Mouse (Mus musculus): ENCODE measurements around the gene Gltpd2.

Gene Gltpd2

DNA sequence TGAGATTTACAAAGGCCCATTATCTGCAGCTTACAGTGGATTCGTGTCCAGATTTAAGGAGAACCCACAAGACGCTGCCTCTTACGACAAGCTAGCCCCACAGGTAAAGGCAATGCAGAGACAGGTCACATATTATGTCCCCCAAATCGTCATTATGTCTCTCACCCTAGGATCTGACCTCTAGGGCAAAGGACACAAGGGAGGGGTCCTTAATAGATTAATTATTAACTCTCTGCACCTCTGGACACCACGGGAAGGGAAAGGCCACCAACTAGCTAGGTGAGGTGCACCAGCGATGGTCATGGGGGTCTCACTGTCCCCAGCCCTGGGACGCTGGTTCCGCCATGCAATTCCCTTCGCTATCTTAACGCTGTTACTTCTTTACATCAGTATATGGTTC is at the start of gene Gltpd2:
Gene Gltpd2 (plus strand): TSS at position 274 of the 400 bp plus-strand sequence.
- DNase-seq (ENCODE audit: low read depth) = no peak

DNA sequence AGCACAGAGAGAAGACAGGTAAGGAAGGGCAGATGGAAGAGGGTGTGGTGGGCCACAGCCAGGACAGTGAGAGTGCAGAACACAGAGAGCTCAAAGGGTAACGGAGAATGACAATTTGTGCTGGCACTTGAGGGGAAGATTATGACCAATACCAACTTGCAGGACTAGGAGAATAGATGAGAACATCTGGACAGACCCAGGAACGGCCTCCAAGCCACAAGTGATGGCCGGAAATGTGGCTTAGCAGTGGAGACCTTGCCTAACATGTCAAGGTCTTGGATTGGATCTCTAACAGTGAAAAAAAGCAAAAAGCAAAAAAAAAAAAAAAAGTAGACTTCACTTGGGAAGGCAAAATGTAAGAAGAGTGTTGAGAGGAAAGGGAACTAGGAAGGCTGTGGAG is 49.2 kb upstream of the Gltpd2 start:
- DNase-seq (ENCODE audit: low read depth) = no peak

DNA sequence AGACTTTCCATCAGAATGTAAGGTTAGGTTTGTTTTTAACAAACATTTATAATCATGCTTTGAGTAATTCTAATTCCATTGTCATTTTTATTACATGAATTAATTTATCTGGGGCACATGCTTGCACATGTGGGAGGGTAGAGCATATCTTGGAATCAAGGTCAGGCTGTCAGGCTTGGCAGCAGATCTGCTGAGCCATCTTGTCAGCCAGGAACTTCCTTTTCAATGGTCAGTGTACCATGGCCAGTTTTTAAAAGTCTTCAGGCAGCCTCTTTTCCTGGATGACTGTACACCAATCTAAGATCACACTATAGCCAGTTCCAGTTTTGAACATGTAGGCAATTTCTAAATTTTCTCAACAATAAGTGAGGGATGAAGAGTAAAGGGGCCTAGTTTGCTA is 46.3 kb upstream of the Gltpd2 start:
- no peak for DNase-seq (ENCODE audit: low read depth)

DNA sequence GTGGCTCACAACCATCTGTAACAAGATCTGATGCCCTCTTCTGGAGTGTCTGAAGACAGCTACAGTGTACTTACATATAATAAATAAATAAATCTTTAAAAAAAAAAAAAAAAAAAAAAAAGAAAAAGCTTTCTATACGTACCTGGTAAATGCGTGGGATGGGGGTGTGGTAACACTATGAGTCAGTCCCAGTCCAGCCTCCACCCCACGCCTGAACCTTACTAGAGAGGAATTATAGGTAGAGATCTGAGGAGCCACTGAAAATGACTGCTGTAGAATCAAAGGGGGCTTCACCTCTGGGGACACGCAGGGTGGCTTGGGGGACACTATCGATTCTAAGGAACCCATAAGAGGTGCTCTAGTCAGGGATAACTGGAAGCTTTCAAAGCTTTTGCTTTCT is 45.7 kb upstream of the Gltpd2 start:
- peak; percentile 66 for DNase-seq (ENCODE audit: low read depth)

DNA sequence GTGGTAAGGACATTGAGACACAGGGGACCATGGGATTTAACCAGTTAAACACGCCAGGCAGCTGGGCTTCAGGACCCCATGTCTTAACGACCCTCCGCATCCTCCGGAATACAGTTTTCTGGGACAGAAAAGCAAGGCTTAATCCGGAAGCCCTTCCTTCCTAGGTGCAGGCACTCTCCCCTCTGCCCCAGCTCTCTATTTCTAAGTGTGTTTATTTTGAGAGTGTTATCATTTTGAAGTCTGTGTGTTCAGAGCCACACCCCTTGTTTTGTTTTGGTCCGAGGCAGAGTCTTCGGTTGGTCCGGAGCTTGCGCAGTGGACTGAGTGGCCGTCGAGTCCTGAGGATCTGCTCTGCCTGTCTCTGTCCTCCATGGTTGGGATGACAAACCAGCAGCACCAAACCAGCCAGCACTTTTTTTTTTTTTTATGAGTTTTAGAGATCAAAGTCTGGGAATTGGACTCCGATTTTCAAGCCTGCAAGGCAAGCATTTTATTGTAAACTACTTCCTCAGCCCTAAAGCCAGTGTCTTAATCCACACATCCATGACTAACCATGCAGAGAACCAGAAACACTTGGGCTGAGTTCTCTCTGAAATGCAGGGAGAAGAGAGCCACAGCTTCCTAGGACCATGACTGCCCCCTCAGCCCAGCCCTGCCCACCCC is 44.0 kb upstream of the Gltpd2 start:
- DNase-seq (ENCODE audit: low read depth) = no peak

DNA sequence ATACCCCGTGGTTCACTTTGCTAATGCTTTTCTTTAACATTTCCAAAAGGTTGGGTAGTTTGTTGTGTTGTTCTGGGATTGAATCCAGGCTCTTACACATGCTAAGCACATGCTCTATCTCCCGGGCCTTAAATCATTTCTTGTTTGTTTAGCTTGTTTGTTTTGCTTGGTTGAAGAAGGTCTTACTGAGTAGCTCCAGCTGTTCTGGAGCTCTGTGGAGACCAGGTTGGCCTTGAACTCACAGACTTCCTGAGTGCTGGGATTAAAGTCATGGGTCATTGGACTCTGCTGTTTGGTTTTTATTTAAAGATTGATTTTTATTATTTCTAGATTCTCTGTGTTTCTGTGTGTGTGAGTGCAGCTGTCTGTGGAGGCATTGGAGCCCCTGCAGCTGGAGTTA is 33.5 kb upstream of the Gltpd2 start:
- DNase-seq (ENCODE audit: low read depth) = no peak

DNA sequence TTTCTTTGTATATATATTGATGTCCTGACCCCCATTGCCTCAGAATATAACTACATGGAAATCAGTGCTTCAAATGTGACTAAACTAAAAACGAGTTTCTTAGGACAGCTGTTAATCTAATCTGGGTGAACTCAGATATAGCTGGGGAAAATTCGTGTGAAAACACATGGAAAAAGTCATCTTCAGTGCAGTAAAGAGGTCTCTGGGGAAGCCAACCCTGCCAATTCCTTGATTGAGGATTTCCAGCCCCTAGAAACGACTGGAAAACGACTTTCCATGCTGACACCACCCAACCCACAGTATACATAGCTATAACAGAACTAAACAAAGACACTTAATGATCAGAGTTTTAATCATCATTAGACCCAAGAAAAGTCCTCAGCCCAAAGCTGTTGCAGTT is 31.2 kb upstream of the Gltpd2 start:
- no peak for DNase-seq (ENCODE audit: low read depth)

DNA sequence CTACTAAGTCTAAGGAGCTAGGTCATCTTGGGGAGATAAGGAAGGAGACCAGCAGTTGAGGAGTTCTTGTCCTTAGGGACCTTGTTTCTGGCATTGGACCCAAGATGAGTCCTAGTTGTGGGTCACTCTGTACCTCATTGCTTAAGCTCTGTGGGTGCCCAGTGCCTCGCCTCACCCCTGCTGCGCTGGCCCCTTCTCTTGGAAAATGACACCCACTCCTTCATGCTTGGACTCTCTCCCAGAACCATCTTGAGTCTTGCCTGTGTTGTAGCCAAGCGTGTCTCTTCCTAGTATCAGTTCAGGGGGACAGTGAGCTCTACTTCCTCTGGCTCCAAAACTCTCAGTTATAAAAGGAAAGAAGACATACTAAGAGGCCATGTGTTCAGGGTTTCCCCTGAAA is 29.9 kb upstream of the Gltpd2 start:
- no peak for DNase-seq (ENCODE audit: low read depth)

DNA sequence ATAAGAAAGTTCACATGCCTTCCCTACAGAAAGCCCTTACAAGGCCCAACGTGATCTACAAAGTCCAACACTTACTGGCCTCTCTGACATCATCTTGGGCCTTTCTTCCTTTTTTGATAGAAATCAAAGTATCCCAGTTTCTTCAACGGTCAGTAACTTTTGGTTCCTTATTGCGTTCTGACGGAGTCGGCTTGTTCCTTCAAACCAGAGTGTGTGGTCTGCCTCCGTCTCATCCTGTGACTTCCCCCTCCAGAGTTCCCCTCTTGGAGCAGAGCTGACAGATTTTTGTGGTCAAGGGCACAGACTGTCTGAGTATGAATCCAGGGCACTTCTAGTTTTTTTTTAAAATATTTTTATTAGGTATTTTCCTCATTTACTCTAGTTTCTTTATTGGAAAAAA is 29.3 kb upstream of the Gltpd2 start:
- DNase-seq (ENCODE audit: low read depth) = no peak

DNA sequence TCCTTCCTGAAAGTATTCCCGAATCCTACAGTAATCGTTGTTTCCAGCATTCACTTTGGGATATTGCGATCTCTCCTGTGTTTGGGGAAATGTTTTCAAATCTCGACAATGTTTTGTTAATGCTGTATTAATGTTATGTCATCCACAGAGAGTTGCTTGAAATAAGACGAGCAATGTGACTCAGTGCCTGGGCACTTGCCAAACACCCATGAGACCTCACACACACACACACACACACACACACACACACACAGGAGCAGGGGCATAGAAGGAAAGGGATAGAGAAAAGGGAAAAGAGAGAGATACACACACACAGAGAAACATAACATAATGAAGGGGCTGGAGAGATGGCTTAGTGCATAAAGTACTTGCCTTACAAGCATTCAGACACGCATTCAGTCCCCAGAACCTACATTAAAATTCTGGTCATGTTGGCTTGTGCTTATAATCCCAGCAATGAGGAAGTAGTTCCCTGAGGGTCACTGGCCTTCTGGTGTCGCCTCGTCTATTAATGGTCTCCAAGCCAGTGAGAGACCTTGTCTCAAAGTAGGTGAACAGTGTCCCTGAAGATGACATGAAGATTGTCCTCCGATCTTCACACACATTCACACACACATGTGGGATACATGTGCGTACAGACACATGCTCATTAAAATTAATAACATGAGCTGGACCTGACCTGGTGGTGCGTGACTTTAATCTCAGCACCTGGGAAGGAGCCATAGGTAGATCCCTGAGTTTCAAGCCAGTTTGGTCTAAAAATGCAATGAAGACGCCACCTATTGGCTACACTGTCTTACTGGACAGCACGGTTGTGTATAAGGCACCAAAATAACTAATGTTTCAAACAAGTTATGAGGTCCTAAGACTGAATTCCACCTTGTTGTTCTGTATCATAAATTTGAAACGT is 19.2 kb upstream of the Gltpd2 start:
- peak; percentile 47 for DNase-seq (ENCODE audit: low read depth)

DNA sequence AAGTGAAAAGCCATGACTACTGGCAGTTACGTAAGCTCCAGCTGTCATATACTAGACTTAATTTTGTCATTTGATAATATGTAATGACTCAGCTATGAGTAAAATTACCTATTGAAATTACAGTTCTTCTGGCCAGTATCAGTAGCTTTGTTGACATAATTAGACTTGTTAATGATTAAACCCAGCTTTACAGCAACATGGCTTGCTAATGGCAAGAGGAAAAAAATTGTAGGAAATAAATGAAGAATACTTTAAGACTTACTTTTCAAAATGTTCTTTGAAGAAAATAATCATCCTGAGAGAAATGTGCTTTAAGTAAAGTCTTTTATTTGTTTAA is 18.6 kb upstream of the Gltpd2 start:
- DNase-seq (ENCODE audit: low read depth) = no peak

DNA sequence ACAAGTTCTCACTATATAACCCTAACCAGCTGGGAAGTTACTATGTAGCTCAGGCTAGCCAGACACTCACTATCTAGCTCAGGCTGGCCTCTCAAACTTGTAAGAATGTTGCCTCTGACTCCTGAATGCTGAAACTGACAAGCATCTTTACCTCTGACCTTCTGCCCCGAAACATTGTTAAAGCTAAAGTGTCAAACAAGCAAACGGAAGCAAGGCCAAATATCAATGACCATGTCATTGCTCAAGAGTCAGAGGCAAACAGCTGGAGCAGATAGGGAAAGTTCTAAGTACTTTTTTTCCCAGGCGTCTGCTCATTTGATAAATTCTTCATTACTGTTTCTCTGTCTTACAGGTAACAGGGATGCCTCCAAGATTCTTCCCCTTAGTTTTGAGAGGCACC is 17.0 kb upstream of the Gltpd2 start:
- no peak for DNase-seq (ENCODE audit: low read depth)

DNA sequence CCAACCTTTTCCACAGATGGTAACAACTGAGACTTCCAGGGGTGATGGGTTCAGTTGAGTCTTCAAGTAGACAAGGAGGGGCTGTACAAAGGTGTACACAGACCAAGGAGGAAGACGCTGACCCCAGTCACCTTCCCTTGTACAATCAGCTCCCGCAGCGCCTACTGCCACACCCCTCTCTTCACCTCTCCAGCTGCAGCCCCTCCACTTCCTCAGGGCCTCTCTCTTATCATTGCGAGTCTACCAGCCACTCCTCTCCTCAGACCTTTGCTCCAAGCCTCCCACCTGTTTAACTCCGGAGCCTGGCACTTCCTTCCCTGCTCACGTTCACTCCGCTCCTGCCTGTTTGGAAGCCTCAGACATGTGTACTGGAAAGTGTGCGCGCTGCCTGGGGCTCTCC is 14.0 kb upstream of the Gltpd2 start, which contains the start of gene Tm4sf5:
Gene Tm4sf5 (plus strand): TSS at position 275 of the 400 bp plus-strand sequence.
- DNase-seq (ENCODE audit: low read depth) = no peak

DNA sequence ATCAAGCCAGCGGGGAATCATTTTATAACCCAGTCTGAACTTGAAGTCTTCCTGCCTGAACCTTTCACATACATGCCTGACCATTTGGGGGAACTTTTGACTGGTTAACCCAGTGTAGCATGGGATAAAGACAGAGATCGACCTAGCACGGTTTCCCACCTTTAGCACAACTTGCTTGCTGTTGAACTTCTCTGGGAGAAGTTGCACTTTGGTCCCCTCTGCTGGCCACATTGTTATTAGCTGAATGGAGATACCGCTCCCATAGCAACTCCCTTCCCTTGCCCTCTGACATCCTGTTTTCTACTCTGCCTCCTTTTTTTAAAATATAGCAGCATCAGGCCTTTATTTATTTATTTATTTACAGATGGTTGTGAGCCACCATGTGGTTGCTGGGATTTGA is 12.6 kb upstream of the Gltpd2 start:
- DNase-seq (ENCODE audit: low read depth) = peak; percentile 89

DNA sequence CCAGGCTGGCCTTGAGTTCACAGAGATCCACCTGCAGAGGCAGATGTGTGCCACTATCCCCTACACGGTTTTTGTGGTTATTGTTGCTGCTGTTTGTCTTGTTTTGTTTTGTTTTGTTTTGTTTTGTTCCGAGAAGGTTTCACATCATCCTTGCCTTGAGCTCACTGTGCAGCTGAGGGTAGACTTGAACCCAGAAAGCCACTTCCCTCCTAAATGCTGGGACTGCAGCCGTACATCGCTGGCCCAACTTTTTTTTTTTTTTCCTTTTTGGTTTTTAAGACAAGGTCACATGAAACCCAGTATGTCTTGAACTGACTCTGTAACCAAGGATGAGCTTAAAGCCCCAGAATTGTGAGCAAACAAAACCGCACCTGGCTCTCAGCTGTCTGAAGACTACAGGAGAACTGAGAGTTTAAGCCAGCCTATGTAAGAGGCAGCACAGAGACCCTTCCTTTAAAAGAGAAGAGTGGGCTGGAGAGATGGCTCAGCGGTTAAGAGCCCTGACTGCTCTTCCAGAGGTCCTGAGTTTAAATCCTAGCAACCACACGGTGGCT is 12.0 kb upstream of the Gltpd2 start:
- DNase-seq (ENCODE audit: low read depth) = no peak

DNA sequence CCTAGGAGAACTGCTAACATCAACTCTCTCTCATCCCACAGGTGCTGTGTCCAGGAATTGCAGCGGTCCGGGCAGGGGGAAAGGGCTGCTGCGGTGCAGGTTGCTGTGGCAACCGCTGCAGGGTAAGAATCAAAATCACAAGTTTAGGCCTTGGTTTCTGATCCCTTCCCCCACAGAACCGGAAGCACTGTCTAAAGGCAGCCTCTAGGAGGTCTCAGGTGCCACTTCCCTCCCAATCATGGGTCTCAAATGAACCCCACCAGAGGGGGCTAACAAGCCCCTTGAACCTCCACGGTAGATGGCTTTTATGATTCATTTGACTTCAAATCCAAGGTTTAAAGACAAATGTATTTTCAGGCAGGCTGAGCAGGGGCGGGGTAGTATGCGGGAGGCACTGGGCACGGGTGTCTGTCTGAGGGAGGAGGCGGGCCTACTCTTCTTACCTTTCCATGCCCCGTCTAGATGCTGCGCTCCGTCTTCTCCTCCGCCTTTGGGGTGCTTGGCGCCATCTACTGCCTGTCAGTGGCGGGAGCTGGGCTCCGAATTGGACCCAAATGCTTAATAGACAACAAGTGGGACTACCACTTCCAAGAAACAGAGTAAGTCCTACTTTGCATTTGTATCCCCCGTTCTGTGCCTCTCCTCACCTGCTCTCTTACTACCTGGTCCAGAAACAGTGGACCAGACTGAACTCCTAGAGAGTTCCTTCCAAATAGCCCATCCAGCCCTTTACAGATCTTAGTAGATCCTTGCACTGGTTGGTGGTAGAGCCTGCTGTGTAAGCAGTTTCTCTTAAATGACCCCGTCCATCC is 9.0 kb upstream of the Gltpd2 start:
- DNase-seq (ENCODE audit: low read depth) = peak; percentile 86

DNA sequence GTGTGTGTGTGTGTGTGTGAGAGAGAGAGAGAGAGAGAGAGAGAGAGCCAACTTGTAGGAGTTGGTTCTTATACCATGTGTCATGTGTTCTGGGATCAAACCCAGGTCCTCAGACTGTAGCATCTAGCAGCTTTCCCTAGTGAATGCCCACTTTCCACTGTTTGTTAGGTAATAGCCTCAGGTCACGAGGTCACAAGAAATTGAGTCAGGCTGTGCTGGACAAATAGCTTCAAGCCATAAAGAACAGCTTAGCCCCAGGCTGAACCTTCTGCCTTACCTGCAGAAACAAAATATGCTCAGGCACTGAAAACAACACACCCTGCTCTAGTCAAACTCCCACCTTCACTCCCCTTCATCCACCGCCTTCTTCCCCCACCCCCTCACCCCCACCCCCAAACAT is 7.8 kb upstream of the Gltpd2 start:
- no peak for DNase-seq (ENCODE audit: low read depth)

DNA sequence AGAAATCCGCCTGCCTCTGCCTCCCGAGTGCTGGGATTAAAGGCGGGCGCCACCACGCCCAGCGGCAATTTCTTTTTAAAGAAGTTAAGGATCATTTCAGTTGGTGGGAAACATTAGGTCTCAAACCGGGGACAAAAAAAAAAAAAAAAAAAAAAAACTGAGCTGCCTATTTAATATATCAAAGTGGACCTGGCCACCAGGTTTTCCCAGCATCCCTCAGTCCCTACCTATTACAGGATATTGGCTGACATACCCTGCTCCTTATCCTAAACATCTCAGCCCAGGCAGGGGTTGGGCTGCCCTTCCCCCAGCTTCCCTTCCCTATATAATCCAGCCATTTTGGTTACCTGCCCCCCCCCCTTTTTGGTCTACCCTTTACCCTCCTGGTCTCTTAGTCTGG is 7.2 kb upstream of the Gltpd2 start:
- DNase-seq (ENCODE audit: low read depth) = no peak

DNA sequence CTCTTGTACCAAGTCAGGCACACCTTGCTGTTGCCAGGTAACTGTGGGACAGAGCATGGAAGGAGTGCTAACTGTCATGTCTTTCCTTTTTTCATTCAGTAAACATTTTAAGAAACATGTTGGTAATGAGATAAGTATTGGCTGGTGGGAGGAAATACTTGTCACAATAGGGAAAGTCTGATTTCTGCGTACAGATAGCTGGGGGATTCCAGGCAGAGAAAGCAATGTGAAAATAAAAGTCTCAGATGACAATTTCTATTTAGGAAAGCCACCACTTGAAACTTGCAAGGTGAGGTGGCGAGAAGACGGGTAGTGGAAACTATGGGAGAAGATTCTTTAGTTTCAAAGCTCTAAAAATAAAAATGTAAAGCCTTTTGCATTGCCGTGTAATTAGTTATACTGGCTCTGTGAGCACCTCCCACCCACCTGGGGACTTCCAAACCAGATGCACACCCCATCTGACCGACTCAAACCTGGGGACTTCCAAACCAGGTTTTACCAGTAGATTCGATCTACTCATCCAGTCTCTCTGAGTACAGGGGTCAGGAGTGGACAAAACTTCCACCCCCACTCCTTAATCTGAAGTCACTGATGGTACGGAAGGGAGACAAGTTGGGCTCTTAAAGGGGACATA is 6.2 kb upstream of the Gltpd2 start:
- peak; percentile 72 for DNase-seq (ENCODE audit: low read depth)

DNA sequence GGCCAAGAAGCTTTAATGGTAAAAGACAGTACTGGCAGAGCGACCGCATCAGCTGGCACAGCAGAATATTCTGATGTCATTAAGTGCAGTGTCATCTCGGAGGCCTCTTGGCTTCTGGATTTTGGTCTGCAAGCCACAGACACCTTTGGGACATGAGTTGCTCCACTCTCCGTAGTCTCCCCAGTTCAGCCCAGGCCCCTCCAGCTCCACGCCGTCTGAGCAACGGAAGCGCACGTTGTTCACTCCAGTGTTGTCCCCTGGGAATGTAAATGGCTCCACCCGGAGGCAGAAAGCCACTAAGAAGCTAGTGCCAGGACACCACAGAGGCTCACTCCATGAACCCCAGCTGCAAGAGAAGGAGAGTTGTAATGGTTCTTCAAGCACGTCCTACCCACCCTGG is 5.5 kb upstream of the Gltpd2 start:
- DNase-seq (ENCODE audit: low read depth) = no peak

DNA sequence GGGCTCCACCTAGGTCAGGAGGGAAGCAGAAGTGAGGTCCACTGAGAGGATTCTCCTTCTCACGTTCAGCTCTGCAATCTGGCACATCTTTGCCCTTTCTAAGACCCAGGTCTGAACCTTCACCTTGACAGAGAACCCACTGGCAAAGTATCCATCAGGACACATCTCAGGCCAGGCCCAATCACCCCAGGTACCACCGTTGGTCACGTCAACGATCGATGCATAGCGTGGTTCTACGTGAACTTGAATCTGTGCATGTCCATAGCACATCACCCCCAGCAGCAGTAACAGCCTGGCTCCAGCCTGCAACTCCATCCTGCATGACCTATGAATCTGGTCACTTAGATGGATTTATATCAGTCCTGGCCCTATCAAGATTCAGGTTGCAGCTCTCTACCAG is 4.7 kb upstream of the Gltpd2 start, which contains the start of gene Vmo1:
Gene Vmo1 (minus strand): TSS at position 329 of the 400 bp plus-strand sequence.
- no peak for DNase-seq (ENCODE audit: low read depth)

DNA sequence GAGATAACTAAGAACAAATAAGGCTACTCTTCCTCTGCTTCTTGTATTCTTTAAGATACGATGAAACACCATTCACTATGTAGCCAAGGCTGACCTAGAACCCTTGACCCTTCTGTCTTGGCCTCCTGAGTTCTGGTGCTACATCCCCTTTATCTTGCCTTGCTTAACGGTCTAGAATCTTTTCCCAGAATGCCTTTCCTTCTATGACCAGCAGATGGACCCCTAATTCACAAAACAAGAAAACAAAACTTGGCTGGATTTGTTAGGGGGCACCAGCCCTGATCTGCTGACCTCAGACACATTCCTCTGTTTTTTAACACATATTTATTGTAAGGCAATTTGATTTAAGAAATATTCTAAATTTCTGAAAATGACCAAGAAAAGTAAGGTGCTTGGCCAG is 2.6 kb upstream of the Gltpd2 start:
- peak; percentile 81 for DNase-seq (ENCODE audit: low read depth)

All from induced T-regulatory cell, adult 2 months (primary cell).